Mouse (Mus musculus) stomach, embryonic 16.5 days (tissue): ENCODE data around the gene Dusp5. TPM values are rescaled to one million over a fixed set of nuclear protein-coding genes. Genes with fewer than 3 reads are reported as not detected.

Experiments
- ATAC-seq: fragments of 200-750 bp; cut with Nextera tagmentation; 2 replicates; pipeline ENCODE4 v1.8.0; 2017; ENCODE audit warnings: moderate number of reproducible peaks, moderate TSS enrichment; ENCODE audit not compliant: insufficient read depth, low FRiP score
- H3K27ac ChIP-seq: fragments of 300-500 bp; sonication (generic); 2 replicates; pipeline ENCODE4 v1.5.1; 2014; ENCODE audit warnings: low read length
- H3K27me3 ChIP-seq: fragments of 300-500 bp; sonication (generic); 2 replicates; pipeline ENCODE4 v1.6.1; 2014; ENCODE audit warnings: low read length, control low read depth, mixed read lengths; ENCODE audit not compliant: control insufficient read depth, insufficient read depth
- H3K36me3 ChIP-seq: fragments of 300-500 bp; sonication (generic); 2 replicates; pipeline ENCODE4 v1.6.1; 2014; ENCODE audit warnings: low read length; ENCODE audit not compliant: control insufficient read depth, insufficient read depth
- H3K4me1 ChIP-seq: fragments of 300-500 bp; sonication (generic); 2 replicates; pipeline ENCODE4 v1.6.1; 2014; ENCODE audit warnings: low read length, control low read depth, mixed read lengths; ENCODE audit not compliant: control insufficient read depth, insufficient read depth
- H3K4me2 ChIP-seq: fragments of 300-500 bp; sonication (generic); 2 replicates; pipeline ENCODE4 v1.6.1; 2014; ENCODE audit warnings: low read depth, low read length, mixed read lengths
- H3K4me3 ChIP-seq: fragments of 300-500 bp; sonication (generic); replicated peaks from 2 replicates; pipeline ENCODE4 v1.5.1; 2014; ENCODE audit warnings: mild to moderate bottlenecking, low read length
- H3K9ac ChIP-seq: fragments of 300-500 bp; sonication (generic); 2 replicates; pipeline ENCODE4 v1.6.1; 2014; ENCODE audit warnings: low read length
- H3K9me3 ChIP-seq: fragments of 300-500 bp; sonication (generic); replicated peaks from 2 replicates; pipeline ENCODE4 v1.6.1; 2016; ENCODE audit warnings: low read length, control low read depth; ENCODE audit not compliant: control insufficient read depth
- WGBS: fragments of 180-500 bp; shearing (Covaris S2); extraction: QIAGEN DNeasy Blood & Tissue Kit; methylation state at CpG from one replicate; pipeline ENCODE4 v1.1.7; 2014; 5-methylcytosine and 5-hydroxymethylcytosine counted together
- polyA plus RNA-seq: library from polyadenylated mRNA; unstranded; fragments of >200 nt; fragmentation: Nextera tagmentation; extraction: Ambion mirVana; gene quantifications from 2 replicates; pipeline ENCODE4 v1.2.1, GENCODE M21; 2015

Dusp5 gene
- polyA plus RNA-seq, 1 experiment from 2014 or later, result 5.9 TPM

- no peak for ATAC-seq
- no peaks in the 10 kb centered on the region for H3K9me3 ChIP-seq
- WGBS, result 56% methylated on average over 4 of the region's 4 CpGs
- H3K4me2 ChIP-seq, result no peak overlapping the region
- H3K4me3 ChIP-seq, result no peak overlapping the region
- H3K27ac ChIP-seq, result no peak overlapping the region
- no peaks in the 10 kb centered on the region for H3K4me1 ChIP-seq
- no peaks in the 10 kb centered on the region for H3K36me3 ChIP-seq
- H3K27me3 ChIP-seq, result no peaks in the 10 kb centered on the region
- no peak overlapping the region for H3K9ac ChIP-seq
These were observed 16.1 kb downstream of the Dusp5 start for GRCm38 (mm10) chr19:53544923-53545561.

GRCm38 (mm10) chr19:53547597-53547996, 18.7 kb downstream of the Dusp5 start:
- Histone ChIP-seq H3K27ac (no peak overlapping the region), H3K36me3 (no peaks in the 10 kb centered on the region), H3K9me3 (no peaks in the 10 kb centered on the region), H3K4me1 (peaks cover 3% of the 10 kb centered on the region; the same call in 1 of the 2 replicates), H3K4me2 (no peak overlapping the region), H3K4me3 (no peak overlapping the region), H3K27me3 (no peaks in the 10 kb centered on the region), H3K9ac (no peak overlapping the region)
- no peak for ATAC-seq
- WGBS, result 47% methylated on average over 8 of the region's 8 CpGs

GRCm38 (mm10) chr19:53550972-53551371, 22.1 kb downstream of the Dusp5 start:
- WGBS, result 74% methylated on average over 12 of the region's 12 CpGs
- H3K4me1 ChIP-seq, result peaks cover 7% of the 10 kb centered on the region; the same call in 1 of the 2 replicates
- H3K9ac ChIP-seq, result no peak overlapping the region
- no peak overlapping the region for H3K4me2 ChIP-seq
- no peak for ATAC-seq
- H3K36me3 ChIP-seq, result no peaks in the 10 kb centered on the region
- no peaks in the 10 kb centered on the region for H3K27me3 ChIP-seq
- H3K27ac ChIP-seq, result no peak overlapping the region
- no peak overlapping the region for H3K4me3 ChIP-seq
- no peaks in the 10 kb centered on the region for H3K9me3 ChIP-seq

- Histone ChIP-seq H3K4me2 (no peak overlapping the region), H3K36me3 (no peaks in the 10 kb centered on the region), H3K4me1 (peaks cover 7% of the 10 kb centered on the region; the same call in 1 of the 2 replicates), H3K27me3 (no peaks in the 10 kb centered on the region), H3K27ac (no peak overlapping the region), H3K4me3 (no peak overlapping the region), H3K9me3 (no peaks in the 10 kb centered on the region), H3K9ac (no peak overlapping the region)
- ATAC-seq, result no peak
- 32% methylated on average over 10 of the region's 10 CpGs for WGBS
These were observed 23.4 kb downstream of the Dusp5 start for GRCm38 (mm10) chr19:53552216-53552786.

- Histone ChIP-seq H3K4me3 (no peak overlapping the region), H3K27me3 (no peaks in the 10 kb centered on the region), H3K36me3 (no peaks in the 10 kb centered on the region), H3K4me1 (peaks cover 7% of the 10 kb centered on the region; the same call in 1 of the 2 replicates), H3K9me3 (no peaks in the 10 kb centered on the region), H3K27ac (no peak overlapping the region), H3K4me2 (no peak overlapping the region), H3K9ac (no peak overlapping the region)
- no peak for ATAC-seq
- 41% methylated on average over 6 of the region's 6 CpGs for WGBS
These were observed 23.9 kb downstream of the Dusp5 start for GRCm38 (mm10) chr19:53552795-53553194.

GRCm38 (mm10) chr19:53554402-53554801, 25.5 kb downstream of the Dusp5 start:
- WGBS, result 75% methylated on average over 11 of the region's 11 CpGs

GRCm38 (mm10) chr19:53554981-53555616, 26.2 kb downstream of the Dusp5 start:
- 63% methylated on average over 5 of the region's 5 CpGs for WGBS
- no peak for ATAC-seq
- Histone ChIP-seq H3K4me1 (peaks cover 7% of the 10 kb centered on the region; the same call in 1 of the 2 replicates), H3K27ac (no peak overlapping the region), H3K4me2 (no peak overlapping the region), H3K4me3 (no peak overlapping the region), H3K36me3 (no peaks in the 10 kb centered on the region), H3K27me3 (no peaks in the 10 kb centered on the region), H3K9me3 (no peaks in the 10 kb centered on the region), H3K9ac (no peak overlapping the region)

More at GRCm38 (mm10) chr19:53554402-53554801, 25.5 kb downstream of the Dusp5 start:
- ATAC-seq, result peak; percentile 27; the same call in 1 of the 2 replicates
- Histone ChIP-seq H3K36me3 (no peaks in the 10 kb centered on the region), H3K9ac (no peak overlapping the region), H3K9me3 (no peaks in the 10 kb centered on the region), H3K27ac (no peak overlapping the region), H3K4me3 (no peak overlapping the region), H3K27me3 (no peaks in the 10 kb centered on the region), H3K4me1 (peaks cover 7% of the 10 kb centered on the region; the same call in 1 of the 2 replicates), H3K4me2 (no peak overlapping the region)

- 34% methylated on average over 6 of the region's 6 CpGs for WGBS
- Histone ChIP-seq H3K36me3 (no peaks in the 10 kb centered on the region), H3K27ac (no peak overlapping the region), H3K4me3 (0 out of 2 replicates have a peak overlapping the region, but pooled peaks have one; percentile 7), H3K9ac (0 out of 2 replicates have a peak overlapping the region, but pooled peaks have one; percentile 37), H3K9me3 (no peaks in the 10 kb centered on the region), H3K27me3 (no peaks in the 10 kb centered on the region), H3K4me2 (peak overlapping the region; percentile 44), H3K4me1 (peaks cover 7% of the 10 kb centered on the region; the same call in 1 of the 2 replicates)
- ATAC-seq, result no peak
These were observed 27.9 kb downstream of the Dusp5 start for GRCm38 (mm10) chr19:53556841-53557240.
